Mouse (Mus musculus) lung, postnatal 36 days (tissue): ENCODE measurements around the gene Cfap58.
A peak's percentile ranks its signal among the peaks of the same experiment; 100 is the strongest.

Experiments used
- DNase-seq: peaks from one replicate; pipeline ENCODE4 v3.0.0; 2022; ENCODE audit warnings: mixed read lengths

Cfap58 gene

DNA sequence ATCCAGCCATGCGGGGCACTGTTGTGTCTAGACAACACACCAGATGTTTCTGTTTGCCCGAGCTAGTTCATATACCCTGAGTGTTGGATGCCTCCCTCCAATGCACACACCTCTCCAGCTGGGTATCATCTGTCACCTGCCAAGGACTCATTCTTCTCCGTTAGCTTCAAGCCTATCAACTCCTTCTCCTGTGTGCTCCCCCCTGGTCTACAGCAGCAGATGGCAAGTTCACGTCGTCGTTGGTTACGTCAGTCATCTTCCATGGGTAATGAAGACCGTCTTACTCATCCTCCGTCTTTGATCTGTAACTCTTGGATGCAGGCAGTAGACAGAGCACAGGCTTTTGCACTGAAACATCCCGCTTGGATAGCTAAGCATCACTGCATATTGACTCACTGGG is 42.8 kb downstream of the Cfap58 start:
- no peak for DNase-seq

DNA sequence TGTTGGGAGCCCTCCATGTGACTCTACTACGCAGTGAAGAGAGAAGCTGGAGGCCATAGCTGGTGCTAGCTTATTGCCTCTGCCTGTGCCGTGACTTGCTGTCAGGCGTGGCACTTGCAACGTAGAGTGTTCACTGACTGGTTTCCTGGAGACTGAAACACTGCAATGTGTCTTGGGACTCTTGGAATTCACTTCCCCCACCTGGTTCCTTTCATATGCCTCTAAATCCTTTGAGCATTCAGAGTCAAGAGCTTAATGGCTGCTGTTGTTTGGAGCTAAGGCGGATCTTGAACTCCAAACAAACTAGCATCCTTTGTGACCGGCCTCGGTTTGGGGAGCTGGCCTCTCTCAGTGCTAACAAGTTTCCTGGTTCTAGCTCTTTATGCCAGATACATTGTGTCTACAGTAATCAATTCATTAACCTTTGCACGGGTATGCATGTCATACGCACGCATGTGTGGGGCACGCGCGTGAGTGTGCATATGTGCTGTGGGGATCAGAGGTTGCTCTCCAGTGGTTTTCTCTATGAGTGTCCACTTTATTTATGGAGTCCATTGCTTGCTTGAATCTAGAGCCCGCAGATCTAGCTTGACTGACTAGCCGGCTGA is 48.2 kb downstream of the Cfap58 start:
- DNase-seq: no peak

DNA sequence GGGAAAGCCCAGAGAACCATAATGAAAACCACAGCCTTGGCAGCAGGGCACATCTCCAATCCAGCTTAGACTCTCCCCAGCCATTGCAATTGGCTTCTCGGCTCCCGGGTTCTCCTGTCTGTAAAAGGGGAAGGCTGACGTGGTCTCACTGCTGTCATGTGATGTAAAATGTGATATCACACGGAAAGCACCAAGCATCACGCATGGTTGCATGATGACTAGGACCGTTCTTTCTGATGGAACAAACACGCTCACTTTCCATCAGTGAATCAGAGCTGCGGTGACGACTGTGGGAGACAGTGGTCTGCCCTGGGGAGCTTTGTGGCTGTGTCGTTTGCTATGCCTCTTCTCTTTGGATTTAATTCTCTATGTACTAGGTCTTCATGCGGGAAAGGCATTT is 50.5 kb downstream of the Cfap58 start:
- no peak for DNase-seq

DNA sequence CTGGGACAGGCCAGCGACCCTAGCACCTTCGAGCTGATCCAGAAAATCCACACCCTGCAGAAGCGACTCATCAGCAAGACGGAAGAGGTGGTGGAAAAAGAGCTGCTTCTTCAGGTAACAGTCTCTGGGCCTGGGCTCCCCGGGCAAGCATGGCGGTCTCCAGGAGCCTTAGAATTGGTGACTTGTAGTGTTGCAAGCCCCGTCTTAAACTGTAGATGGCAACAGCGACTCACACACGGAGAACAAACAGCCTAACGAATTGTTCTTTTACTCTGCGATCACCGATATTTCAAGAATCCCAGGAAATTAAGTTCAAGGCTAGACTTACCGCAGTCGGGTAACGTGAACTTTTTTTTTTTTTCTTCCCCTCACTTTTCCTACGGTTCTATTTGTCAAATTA is 51.0 kb downstream of the Cfap58 start:
- DNase-seq: peak; percentile 22

DNA sequence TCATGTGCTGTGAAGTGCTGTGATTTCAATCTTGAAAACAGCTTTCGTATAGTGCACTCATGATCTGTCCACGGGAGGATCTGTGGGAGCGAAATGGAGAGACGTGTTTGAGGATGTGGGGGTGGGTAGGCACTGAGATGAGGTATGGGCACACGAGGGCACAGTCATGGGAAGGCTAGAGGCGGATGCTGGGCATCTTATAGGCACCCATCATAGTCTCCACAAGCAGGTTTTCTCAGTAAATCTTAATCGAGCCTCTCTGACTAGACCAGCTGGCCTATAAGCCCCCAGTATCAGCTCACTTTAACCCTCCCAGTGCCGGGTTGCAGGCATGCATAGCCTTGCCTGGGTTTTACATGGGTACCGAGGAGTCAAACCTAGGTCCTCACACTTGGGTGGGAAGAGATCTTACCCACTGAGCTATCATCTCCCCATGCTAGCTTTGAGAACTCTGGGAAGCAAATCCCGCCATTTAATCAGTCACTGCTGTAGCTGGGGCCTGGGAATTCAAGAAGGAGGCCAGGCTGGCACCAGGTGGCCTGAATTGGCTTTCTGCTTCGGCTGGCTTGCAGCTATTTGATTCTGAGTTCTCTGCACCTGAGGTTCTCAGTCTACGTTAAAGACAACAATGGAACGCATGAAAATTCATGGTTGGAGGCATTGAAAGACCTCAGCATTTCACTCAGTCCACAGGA is 51.6 kb downstream of the Cfap58 start:
- no peak for DNase-seq

DNA sequence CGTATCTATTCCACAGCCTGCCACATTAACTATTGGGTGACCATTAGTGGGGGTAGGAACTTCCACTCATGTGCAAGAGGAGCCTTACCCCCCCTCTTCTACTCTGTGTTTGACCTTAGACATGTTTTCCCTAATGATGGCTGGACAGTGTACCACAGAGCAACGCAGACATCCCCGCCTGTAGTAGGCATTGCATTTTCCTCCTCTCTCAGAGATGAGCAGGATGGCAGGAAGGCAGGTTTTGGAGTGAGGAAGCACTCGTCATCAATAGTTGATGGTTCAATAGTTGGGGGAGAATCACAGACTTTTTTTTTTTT is 52.1 kb downstream of the Cfap58 start:
- DNase-seq: no peak

DNA sequence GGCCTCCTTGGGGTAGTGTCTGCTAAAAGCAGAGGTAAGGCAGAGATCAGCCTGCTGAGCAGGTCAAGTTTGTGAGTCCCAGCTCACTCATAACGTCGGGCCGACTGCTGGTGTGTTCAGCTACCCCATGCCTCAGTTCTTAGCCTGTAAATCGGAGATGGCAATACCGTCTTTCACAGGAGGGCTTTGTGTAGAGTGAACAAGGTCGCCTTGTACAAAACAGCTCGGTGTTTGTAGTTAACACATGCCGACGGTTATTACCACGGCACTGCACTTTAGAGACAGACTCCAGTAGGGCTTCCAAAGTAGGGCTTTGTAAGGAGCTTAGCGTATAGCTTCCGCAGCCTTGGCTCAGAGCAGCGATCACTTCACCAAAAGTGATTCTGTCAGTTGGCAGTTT is 63.8 kb downstream of the Cfap58 start:
- DNase-seq: no peak

DNA sequence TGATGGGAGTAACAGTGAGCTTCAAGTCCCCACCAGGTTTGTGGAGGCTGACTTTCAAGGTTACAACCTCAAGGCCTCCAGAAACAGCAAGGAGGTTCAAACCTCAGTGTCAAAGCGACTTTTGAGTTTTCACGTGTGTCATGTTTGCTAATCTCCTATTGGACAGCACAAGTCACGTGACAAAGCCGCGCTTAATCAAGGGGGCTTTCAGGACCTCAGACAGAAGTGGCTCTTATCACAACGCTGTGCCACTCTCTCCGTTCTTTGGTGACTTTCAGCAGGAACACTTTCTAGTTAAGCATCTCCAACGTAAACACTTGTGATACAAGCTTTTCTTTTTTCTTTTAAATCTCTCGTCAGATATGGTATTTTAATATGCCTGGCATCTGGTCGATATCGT is 64.3 kb downstream of the Cfap58 start:
- DNase-seq: peak; percentile 3

DNA sequence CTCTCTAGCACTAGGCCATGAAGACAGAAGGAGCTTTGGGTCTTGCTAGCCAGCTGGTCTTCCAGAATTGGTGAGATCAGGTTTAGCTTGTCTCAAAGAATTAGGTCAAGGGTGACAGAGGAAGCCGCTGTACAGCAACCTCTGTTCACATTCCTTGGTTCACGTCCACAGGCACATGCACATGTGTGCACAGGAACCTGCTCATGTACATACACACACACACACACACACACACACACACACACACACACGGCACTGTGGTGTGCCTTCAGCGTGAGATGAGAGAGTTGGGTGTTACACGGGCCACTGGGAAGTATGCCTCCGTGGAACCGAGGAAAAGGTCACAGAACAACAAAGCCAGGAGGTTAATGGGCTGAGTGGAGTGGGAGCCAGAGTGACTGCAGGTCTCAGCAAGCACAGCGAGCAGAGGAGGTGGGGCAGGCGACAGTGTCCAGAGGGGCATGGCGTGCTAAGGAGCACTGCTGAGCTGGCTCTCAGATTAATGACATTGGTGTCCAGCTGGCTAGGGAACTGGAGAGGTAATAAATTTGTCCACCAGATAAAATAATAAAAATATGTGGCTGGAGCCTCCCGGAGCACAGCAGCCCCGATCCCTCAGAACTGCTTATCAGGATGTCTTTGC is 71.4 kb downstream of the Cfap58 start:
- no peak for DNase-seq

DNA sequence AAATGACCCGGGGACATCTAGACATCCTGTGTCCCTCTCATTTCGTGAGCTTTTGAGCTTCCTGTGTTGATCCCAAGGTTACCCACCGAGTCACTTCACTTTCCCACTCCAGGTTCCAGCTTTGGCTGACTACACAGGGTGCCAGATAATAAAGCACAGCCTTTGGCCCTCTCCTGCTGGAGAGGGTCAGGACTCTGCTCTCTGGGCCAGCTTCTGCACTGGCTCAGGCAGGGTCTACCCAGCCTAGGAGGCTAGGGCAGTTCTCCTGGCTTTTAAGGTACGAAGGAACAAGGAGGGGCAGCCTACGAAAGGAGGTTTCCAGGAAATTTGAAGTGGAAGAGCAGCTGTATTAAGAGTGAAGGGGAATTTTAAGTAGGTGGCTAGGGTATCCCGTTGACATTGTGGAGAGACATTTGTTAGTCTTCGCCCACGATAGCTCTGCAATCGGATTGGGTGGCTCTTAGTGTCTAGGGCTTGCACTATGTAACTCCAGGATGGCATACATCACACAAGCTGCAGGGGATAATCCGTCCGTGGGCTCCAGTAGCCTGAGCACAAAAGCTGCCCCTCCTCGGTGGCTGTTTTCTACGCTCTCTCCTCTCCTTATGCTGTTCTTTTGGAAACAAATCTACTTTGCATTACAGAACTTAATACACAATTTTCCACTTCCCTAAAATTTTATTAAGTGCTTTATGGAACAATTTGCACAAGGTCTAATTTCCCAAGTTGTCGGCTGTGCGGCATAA is 72.3 kb downstream of the Cfap58 start:
- no peak for DNase-seq

DNA sequence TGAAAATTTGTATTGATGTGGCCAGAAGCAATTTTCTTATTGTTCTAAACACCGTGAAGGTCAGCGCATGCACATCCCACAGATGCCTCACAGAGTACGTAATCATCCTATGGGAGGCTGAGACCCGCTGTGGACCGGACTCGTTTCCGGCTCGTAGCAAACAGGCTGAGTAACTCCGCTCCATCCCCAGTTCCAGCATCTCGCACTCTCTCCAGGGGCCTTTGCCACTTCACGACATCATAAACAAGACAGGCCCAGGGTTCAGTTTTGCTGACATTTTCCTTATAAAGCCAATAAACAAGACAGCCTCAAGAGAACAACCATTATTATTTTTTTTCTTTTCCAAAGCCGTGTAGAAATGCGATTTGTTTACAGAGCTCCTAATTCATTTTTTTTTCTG is 82.6 kb downstream of the Cfap58 start:
- DNase-seq: no peak

DNA sequence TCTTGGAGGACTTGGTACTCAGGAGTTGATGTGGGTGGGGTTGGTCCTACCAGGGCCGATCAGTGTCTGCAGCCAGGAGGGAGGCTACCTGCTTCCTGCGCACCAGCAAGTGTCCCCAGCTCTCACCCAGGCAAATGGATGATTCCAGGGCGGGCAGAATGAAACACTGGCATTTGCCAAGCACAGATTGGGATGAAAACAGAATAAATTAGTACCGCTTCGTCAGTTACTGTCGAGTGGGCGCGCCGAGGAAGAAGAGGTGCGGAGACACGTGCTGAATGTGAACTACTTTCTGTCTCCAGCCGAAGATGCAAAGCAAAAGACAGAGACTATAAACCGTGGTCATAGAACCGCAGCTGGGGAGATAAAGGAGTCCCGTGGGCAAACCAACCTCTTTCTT is 84.0 kb downstream of the Cfap58 start:
- no peak for DNase-seq

DNA sequence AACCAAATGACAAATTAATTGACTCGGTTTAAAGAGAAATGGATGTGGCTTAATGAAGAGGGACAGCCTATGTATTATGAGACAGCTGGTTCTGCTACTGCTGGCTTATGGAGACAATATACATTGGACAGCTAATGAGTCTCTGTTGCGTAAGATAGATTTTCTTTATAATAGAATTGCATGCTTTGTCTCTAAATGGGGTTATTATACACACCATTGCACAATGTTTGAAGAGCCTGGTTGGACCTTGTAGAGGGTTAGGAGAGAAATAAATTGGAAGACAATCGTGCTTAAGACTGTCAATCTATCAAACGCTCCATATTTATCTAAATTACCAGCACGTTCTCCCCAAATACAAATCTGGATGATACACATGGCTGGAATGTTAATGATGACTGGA is 85.3 kb downstream of the Cfap58 start:
- DNase-seq: no peak

DNA sequence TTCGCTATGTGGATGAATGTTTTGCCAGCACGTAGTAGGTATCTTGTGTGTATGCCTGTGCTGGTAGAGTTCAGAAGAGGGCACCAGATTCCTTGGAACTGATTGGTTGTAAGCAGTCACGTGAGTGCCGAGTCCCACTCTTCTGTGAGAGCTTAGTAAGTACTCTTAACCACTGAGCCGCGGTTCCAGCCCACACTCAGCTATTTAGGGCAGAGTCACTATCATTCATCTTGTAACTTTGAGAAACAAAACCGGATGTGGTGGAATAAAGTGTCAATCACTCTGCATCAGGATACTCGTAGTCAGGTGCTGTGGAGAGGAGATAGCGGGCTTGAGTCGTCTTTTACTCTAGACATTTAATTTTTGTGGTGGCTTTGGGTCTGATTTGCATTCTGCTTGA is 86.3 kb downstream of the Cfap58 start:
- no peak for DNase-seq

DNA sequence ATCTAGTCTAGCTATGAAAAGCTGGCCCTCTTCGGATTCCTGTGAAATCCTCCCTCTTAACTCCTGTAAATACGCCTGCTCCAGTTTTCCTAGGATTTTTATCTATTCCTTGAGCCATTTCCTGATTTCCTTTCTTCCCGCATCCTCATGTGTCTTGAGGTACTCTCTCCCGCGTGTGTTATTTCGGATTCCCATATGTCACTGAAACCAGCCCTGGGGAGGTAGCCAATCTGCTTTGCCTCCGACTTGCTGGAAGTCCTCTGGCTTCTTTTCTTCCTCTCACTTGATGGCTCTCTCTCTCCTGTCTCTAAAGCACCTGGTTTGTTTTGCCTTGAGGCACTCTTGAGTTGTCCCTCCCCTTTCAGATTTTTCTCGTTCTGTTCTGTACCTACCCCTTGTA is 87.9 kb downstream of the Cfap58 start:
- no peak for DNase-seq

DNA sequence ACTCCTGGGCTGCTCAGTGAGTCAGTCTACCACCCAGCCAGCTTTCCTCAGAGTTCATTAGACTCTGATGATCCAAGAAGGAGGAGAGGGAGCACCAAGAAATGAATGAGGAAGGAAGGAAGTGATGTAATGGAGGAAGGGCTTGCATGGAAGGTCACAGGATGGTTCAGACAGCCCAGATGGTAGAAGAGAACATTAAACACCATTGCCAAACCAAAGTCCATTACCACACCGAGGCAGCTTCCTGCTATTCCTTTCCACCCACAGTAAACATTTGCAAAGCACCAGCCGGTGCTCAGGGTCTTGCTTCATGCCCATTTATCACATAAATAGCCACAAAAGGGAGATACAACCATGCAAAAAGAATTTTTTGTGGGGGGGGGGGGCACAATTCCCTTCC is 89.4 kb downstream of the Cfap58 start:
- DNase-seq: peak; percentile 9

DNA sequence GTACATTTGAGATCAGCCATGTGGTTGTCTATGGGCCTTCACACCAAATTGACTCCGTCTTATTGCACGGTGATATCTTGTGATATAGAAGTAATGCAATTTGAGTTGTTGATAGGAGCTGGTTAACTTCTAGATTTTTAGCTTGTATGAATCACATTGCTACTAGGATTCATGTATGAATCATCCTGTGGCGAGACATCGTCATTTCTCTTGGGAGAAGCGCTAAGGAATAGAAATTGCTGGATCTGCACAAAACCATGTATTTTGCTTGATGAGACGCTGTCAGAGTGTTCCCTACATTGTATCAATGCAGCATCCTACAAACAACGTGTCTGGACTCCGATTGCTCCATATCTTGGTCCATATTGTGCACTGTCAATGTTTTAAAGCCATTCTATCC is 102.1 kb downstream of the Cfap58 start:
- no peak for DNase-seq

DNA sequence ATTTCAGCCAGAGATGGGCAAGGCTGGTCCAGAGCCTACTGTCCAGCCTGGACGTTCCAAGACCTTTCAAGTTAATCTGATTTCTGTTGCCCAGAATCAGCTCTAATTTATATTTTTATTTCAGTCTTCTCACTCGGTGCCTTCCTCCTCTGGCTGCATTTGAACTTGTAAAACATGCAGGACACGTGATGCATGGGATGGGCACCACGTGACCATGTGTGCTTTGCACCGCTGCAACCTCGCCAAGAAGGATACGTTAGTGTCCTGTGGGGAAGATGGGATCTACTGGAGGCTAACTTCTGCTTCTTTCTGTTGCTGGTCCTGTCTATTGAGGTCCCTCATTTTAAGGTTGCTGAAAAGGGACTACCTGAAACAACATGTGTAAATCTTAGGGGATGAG is 109.8 kb downstream of the Cfap58 start:
- DNase-seq: no peak

DNA sequence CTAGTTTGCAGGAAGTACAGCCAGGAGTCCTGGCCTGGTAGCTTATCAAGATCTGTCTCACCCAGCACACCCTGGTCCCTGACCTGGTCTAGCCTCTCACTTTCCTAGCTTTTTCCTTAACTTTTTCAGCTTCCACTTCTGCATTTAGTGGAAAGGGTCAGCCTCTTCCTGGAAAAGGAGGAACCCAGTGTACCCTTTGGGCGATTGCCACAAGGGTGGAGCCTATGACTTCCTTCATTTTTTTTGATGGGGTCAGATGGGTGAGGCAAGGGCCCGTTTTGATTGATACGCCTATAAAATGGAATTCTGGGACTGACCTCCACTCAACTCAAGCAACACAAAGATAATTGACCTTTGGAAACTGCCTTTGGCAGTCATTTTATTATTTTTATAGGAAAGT is 111.9 kb downstream of the Cfap58 start:
- DNase-seq: peak; percentile 16

DNA sequence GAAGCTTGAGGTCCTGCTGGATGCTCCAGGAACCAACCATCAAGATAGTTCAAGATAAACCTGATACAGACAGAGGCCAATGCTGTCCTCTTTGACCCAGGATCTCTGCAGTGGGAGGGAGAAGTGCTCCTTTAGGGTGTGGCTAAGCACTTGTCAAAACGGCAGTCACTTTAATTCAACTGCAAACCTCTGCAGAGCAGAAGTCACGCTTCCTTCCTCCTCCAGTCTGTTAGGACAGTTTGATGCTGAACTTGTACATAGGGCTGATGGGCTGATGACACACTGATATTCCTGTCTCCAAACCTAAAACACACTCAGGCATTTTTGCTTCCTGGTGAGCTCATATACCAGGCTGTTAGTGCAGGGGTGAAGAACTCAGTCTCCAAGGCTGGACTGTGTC is 125.8 kb downstream of the Cfap58 start:
- DNase-seq: peak; percentile 6

DNA sequence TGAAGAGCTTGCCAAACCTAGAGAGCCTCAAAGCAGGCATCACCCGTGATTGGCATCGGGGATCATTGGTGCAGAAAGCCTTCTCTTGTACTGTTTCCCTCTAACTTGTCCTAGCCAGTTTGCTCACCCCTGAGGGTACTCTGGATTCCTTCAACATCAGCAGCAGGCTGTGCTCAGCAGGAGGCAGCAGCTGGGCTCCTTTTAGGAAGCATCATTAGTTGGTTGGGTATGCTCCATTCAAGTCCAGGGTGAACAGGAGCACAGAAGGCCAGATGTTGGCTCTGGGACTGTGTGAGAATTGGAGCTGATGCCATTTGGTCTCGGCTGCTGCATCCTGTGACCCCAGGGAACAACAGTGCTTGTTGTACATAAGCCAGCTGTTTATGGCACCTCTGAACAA is 142.2 kb downstream of the Cfap58 start:
- peak; percentile 37 for DNase-seq

DNA sequence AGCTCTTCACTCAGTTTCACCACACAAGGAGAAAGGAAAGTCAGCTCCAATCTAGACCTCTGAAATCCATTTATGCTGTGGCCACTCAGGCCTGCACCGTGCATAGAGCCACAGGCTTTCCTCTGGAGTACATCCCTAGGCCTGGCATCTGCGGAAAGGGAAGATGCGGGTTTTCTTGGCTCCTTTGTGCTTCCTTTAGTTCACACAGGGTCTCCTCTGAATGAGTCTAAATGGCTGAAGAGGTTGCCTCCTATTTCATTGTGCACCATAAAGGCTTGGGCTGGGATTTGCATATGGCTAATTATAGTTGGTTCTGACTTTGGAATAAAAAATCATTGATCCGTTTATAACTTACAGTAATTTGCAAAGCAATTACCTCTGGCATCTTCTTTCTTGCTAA is 144.0 kb downstream of the Cfap58 start:
- no peak for DNase-seq
